Mouse (Mus musculus) heart, postnatal 4 days (tissue): ENCODE measurements around the gene Tmem170b. TPM values are rescaled to one million over a fixed set of nuclear protein-coding genes. Genes with fewer than 3 reads are reported as not detected.
A peak's percentile ranks its signal among the peaks of the same experiment; 100 is the strongest.
"Not testable (repeated sequence)": the region's sequence is repeated elsewhere in the genome, so short reads cannot be mapped to it uniquely, and the experiment has no call there.

ENCODE experiments used
- DNase-seq: peaks from one replicate; pipeline ENCODE4 v3.0.0; 2021
- total RNA-seq, 2 experiments: library from RNA; stranded (reverse); gene quantifications; 2 replicates each; pipeline ENCODE4 v1.2.3; 2021

Tmem170b gene
- total RNA-seq, 2 experiments from 2014 or later = 25.4 to 26.2 TPM

DNA sequence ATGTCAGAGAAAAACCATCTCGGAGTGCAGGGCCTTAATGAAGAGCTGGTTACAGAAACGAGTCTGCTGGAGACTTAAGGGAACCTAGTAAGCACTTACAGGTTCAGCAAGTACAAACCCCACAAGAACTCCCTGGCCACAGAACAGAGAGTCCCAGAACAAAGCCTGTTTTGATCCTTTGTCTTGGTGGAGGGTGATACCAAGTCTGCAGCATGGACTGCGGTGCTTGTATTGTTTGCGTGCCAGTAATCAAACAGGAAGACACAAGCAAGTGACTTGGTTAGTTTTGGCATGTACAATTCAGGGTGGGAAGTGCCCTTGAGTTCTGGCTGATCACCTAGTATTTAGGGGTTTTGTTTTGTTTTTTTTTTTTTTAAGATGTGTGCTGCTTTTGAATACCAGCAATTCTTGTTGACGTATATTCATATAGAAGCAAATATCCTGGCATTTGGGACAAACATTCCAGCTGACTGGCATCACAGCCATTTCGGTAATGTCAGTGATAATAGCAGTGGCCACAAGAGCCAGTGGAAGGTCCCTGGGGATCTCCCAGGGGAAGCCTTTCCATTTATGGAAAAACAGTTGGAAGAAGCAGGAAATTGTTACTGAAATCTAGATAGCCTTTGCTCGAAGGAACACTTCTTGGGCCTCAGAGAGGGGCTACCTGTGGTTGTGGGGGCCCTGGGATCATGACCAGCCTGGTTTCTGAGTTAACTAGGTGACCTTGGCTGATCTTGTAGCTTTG, 64.9 kb downstream of the Tmem170b start:
- DNase-seq = peak; percentile 55

DNA sequence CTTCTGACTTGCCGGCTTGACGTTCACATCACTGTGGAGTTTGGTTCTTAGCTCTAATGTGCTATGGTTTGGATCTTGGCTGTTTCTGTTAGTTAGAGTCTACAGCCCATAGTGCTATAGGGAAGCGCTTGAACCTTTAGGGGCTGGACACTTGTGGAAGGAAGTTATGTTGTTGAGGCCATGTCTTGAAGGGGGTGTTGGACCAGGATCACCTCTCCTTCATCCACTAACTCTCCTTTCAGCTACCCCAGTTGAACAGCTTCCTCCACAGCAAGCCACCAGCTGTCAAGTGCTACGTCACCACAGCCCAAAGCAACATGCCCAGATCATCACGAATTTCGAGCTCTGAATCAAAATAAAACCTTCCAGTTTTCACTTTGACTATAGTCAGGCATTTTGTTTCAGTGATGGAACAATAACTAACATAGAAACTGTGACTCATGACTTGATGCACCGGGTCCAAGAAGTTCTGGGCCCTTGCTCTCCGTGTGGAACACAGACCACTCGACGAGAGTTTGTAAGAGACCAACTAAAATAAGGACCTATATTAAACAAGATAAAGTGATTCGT, 65.5 kb downstream of the Tmem170b start:
- DNase-seq = no peak

DNA sequence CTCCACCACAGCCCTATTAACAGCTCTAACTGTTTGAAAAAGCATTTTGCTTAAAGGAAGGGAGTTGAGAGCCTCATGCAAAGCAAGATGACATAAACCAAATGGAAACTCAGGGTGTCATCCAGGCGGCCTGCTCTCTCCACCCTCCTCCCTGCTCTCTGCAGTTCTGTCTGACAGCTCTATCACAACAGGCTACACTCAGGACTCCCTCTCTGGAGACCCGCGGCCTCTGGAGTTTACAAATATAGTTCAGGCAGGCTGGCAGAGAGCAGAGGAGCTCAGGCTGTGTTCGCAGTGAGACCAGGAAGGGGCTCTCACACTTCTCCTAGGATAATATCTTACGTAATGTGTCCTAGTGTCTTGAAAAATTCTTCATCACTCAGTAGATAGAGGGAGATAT, 67.2 kb downstream of the Tmem170b start:
- DNase-seq = peak; percentile 37

DNA sequence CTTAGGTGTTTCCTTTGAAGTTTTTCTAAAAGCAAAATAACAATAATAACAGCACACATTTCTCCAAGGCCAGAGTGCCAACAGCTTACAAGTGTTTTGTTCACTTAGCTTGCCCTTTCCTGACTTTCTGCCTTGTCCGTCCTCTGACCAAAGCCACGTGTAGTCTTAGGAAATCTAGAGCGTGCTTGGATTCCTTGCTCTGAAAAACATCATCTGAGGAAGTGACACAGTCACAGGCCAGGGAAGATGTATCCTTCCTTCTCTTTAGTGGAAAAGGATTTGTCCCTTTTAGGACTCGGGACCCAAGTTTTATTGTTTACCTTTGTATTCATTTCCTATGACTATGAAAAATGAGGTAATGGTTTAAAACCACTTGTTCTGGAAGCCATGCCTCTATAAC, 67.8 kb downstream of the Tmem170b start:
- no peak for DNase-seq

DNA sequence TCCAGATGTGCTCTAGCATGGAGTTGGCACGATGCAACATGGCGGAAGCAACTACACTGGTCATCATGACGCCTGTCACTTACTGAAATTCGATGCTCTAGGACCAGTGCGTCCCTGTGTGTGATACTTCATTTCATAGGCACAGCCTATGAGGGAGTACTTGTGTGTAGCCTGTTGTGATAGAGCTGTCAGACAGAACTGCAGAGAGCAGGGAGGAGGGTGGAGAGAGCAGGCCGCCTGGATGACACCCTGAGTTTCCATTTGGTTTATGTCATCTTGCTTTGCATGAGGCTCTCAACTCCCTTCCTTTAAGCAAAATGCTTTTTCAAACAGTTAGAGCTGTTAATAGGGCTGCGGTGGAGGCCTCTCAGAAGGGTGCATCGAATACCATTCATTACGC, 68.9 kb downstream of the Tmem170b start:
- not testable (repeated sequence) for DNase-seq

DNA sequence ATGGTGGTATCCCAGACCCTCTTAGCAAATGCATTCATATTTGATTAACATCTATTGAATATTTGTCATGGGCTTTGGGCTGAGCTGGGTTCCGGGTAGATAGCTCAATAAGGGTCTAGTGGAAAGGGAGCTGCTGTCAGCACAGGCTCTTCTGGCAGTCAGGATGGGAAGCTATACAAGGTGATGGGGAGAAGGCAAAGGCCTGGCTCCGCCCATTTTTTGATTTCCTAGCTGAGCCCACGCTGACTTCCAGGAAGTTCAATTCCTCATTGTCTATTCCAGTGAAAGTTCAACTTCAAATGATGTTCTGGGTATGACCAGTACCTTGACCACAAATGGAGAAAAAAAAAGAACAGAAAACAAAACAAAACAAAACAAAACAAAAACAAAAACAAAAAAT, 69.8 kb downstream of the Tmem170b start:
- no peak for DNase-seq

DNA sequence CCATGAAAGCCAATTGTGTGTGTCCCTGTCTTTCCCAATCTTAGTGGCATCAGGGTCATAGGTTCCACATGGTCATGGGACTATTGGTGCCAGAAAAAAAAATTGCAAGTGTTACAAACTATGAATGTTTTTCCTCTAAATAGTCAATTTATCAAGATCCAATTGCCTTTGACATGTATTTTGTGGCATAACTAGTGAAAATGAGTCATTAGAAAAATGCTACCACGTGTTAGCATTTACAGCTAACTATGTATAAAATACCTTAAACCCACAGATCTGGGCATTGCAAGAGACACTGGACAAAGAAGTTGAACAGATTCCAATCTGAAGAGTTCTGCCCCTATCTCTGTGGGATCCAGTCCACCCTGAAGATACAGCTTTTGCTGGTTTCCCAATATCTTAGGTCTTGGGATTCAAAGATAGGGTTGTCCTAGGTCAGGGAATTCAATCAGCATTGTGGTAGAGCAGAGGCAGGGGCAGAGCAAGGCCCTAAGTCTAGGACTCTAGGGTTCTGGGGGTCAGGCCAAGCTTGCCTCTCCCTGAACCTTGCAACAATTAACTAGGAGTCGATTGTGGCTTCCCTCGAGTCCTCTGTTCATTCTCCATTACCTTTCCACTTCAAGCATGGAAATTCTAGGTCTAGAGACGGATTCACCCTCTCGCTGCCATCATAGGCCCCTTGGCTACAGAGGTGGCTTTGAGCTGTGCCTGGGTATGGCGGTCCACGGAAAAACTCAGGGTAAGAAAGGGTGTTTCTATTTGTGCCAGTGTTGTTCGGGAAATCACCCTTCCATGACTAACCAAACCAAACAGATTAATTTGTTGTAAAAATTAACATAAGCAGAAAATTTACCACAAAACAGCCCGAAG, 70.5 kb downstream of the Tmem170b start:
- no peak for DNase-seq

DNA sequence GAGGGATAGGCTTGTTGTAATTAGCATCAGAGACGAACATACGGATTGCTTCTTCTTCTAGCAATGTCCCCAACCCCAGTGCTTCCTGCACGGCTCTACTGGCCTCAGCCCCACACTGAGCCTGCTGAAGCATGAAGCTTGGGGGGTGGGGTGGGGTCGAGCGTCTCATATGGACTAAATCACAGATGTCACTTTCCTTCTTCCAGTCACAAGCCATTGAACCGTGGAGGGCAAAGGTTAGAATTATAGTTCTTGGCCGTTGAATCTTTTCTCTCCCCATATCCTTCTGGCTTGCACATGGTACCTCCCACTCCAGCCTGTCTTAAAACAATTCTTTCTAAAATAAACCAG, 71.1 kb downstream of the Tmem170b start:
- DNase-seq = no peak

DNA sequence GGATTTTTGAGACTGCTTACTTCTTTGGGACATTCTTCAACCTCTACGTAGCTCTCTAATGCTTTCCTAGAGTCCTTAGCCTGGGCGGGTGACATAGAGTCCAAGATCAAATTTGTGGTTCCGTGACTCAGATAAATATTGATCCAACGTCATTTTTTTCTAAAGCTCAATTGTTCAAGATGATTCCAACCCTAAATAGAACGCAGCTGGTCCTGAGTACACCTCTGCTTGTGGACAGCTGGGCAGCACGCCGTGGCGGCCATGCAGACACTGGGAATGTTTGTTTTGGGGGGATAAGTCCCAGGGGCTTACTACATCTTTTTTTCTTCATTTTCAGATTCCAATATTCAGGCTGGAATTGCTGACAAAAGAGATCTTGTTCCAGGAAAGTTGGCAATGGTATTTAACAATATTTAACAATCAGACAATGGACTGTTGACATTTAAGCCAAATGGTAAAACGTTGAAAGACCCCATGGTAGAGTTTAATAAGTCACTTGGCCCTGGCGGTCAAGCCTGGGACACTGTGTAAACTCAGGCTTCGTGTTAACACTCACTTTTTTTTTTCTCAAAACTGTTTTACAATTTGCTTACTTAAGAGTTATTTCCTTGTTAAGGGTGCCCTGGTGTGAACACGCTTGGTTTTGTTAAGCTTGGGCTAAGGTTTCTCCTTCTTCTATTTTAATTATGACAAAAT, 75.3 kb downstream of the Tmem170b start:
- no peak for DNase-seq

DNA sequence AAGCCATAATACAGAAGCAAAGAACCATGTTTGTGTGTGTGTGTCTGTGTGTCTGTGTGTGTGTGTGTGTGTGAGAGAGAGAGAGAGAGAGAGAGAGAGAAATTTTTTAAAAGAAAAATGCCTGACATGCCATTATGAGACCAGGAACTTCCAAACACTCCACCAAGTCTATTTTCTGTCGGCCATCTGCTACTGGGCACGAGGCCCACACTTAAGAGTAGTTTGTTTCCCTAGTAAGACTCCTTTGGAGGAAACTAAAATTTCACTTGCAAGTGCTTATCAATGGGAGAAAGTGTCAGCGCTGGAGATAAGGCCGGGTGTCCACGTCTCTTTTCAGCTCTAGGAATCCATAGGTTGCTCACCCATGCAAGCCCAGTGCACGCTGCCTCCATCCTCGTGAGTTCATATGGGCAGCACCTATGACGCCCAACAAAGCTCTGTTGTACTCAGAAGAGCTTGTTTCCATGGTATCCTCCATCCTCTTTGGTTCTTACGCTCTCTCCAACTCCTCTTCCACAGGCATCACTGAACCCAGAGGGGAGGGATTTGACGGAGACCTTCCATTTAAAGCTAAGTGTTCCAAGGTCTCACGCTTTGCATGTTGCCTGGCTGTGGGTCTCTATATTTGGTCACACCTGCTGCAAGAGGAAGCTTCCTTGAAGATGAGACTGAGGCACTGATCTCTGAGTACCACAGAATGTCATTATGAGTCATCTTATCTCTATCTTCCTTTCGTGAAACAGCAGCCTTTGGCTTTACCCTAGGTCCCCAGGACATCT, 76.8 kb downstream of the Tmem170b start:
- no peak for DNase-seq

DNA sequence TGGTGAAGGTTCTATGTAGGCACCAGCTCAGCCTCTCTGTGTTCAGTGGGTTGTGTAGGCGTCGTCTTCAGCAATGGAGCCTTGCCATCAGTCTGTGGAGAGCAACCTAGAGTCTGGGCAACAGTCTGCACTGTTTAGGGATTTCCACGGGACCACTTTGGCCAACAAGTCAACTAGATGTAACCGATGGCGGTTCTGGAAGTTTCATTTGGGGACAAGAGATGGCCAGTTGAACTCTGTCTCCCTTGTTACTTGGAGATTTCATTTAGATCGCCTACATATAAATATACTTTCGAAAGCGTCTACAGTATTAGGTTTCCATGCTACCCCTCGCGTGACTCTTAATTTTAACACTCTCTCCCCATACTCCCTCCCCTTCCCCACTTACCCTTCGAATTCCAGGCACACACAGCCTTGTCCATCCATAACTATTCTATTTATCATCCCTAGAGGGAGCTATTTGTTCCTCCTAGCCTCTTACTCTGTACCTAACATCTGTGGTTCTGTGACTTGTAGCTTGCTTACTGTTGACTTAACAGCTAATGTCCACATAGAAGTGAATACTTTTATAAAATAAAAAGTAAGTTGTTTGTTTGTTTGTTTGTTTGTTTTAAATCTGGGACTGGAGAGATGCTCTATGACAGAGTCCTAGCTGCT, 77.8 kb downstream of the Tmem170b start:
- no peak for DNase-seq

DNA sequence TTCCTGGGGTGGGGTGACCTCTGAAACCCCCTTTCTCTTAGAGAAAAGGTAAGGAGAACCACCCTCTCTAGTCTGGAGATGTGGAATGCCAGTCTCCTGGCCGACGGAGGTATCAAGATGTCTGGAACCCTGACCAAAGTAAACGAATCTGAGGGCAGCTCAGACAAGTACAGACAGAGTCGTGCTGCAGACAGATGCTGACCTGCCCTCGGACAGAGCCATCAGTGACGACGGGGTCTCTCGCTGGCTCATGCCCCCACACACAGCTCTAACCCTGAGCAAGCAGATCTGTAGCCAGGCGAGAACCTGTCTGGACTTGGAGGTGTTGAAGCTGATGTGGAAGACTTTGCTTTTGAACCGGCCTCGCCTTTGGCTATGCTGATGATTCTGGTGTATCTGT, 79.8 kb downstream of the Tmem170b start:
- no peak for DNase-seq

DNA sequence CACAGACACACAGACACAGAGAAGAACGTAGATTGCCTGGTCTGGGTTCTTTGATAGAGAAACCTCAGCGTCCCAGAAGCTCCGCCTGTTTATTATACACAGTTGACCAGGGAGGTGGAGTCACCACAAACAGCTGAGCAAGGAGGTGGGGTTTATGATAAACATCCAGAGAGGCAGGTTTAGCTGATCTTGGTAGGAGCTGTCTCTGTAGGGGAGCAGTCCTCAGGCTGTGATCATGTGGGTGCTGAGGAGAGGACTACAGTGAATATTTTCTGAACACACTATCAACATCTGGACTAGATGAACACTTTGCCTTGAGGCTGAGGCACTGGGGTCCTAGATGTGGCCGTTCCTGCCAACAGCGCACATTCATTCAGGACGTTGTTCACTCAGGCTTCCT, 83.3 kb downstream of the Tmem170b start:
- DNase-seq = no peak

DNA sequence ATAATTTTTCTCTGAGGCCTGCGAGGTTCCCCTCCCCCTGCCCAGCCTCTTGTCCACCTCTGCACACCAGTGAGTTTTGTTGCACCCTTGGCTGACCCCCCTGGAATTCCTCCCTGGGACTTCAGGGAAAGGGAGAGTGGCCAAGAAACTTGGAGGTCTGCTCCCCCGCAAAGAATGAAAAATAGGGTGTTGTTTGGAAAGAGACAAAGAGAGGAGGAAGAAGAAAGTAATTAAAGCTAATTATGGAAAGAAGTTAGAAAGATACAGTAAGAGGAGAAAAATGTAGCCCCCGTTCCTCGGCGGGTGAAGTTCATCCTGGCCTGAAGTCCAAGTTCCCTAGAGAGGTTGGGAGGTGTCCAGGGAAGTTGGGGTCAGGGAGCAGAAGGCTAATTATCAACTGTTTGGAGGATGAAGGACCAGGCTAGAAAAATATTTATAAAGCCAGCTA, 83.9 kb downstream of the Tmem170b start:
- DNase-seq = peak; percentile 44

Other genes with a start within 250 kb of the Tmem170b start
- gene Nedd9, start 118.5 kb upstream of the Tmem170b start, total RNA-seq = 10 to 100 TPM; 40.2 to 40.3 TPM
- under 1 TPM; 0.55 to 0.77 TPM for gene Adtrp, start 241.8 kb downstream of the Tmem170b start, total RNA-seq